Mouse (Mus musculus): ENCODE results near the gene Dst. TPM values are rescaled to one million over a fixed set of nuclear protein-coding genes. Genes with fewer than 3 reads are reported as not detected.

The Dst gene
- polyA plus RNA-seq, 2 experiments = 4.3 to 5.0 TPM

GRCm38 (mm10) chr1:34011051-34011677 lies 103.1 kb downstream of the Dst start:
- H3K4me1 ChIP-seq (replicated peaks; ENCODE audit: control insufficient read depth in 2 of 2, insufficient read depth in 2 of 2, low read length in 1 of 2) = no peaks in the 10 kb centered on the region; a peak in 1 of 4 replicates
- H3K9ac ChIP-seq (replicated peaks) = no peak overlapping the region
- no peak for TF ChIP-seq EP300 (IDR thresholded peaks at IDR 0.05; ENCODE audit: low read depth)
- TF ChIP-seq CTCF (IDR thresholded peaks at IDR 0.05; ENCODE audit: low read depth) = peak; percentile 27; the same call in 1 of the 2 replicates
- no peak overlapping the region for H3K27ac ChIP-seq
- peaks cover 13% of the 10 kb centered on the region for H3K27me3 ChIP-seq (ENCODE audit: control insufficient read depth, insufficient read depth, low read length)
- H3K4me2 ChIP-seq (ENCODE audit: low read depth) = peak overlapping the region; percentile 62
- no peaks in the 10 kb centered on the region for H3K9me3 ChIP-seq (ENCODE audit: control insufficient read depth, low read length)
- under 1% methylated on average over 44 of the region's 47 CpGs for WGBS (ENCODE audit: insufficient replicate concordance)
- no peaks in the 10 kb centered on the region for H3K36me3 ChIP-seq (replicated peaks; ENCODE audit: control insufficient read depth, insufficient read depth, low read depth)
- ATAC-seq (ENCODE audit: insufficient read depth) = peak; percentile 47; the same call in 1 of the 2 replicates
- peak overlapping the region; percentile 56 to 70 for H3K4me3 ChIP-seq (ENCODE audit: insufficient read depth in 1 of 2, low read depth in 2 of 2, low read length in 2 of 2)
- DNase-seq (ENCODE audit: low read depth in 3 of 3, low spot score in 3 of 3) = no peak

- H3K4me3 ChIP-seq (ENCODE audit: insufficient read depth in 1 of 2, low read depth in 2 of 2, low read length in 2 of 2) = peak overlapping the region; percentile 56 to 70
- TF ChIP-seq CTCF (IDR thresholded peaks at IDR 0.05; ENCODE audit: low read depth) (no peak), EP300 (IDR thresholded peaks at IDR 0.05; ENCODE audit: low read depth) (no peak)
- H3K4me1 ChIP-seq (replicated peaks; ENCODE audit: control insufficient read depth in 2 of 2, insufficient read depth in 2 of 2, low read length in 1 of 2) = no peaks in the 10 kb centered on the region; a peak in 1 of 4 replicates
- DNase-seq (ENCODE audit: low read depth in 3 of 3, low spot score in 3 of 3) = no peak
- H3K9ac ChIP-seq (replicated peaks) = no peak overlapping the region; the same call in 1 of the 2 replicates
- H3K9me3 ChIP-seq (ENCODE audit: control insufficient read depth, low read length) = no peaks in the 10 kb centered on the region
- H3K27ac ChIP-seq = no peak overlapping the region
- H3K4me2 ChIP-seq (ENCODE audit: low read depth) = peak overlapping the region; percentile 62
- peaks cover 13% of the 10 kb centered on the region for H3K27me3 ChIP-seq (ENCODE audit: control insufficient read depth, insufficient read depth, low read length)
- ATAC-seq (ENCODE audit: insufficient read depth) = peak; percentile 31; the same call in 1 of the 2 replicates
- H3K36me3 ChIP-seq (replicated peaks; ENCODE audit: control insufficient read depth, insufficient read depth, low read depth) = no peaks in the 10 kb centered on the region
- 8% methylated on average over 16 of the region's 16 CpGs for WGBS (ENCODE audit: insufficient replicate concordance)
Measured at GRCm38 (mm10) chr1:34011821-34012271, 103.8 kb downstream of the Dst start.

GRCm38 (mm10) chr1:34013490-34013889 lies 105.5 kb downstream of the Dst start:
- Histone ChIP-seq H3K36me3 (replicated peaks; ENCODE audit: control insufficient read depth, insufficient read depth, low read depth) (no peaks in the 10 kb centered on the region), H3K4me2 (ENCODE audit: low read depth) (no peak overlapping the region), H3K27me3 (ENCODE audit: control insufficient read depth, insufficient read depth, low read length) (peaks cover 13% of the 10 kb centered on the region)

GRCm38 (mm10) chr1:34016780-34017179 lies 108.8 kb downstream of the Dst start:
- DNase-seq (ENCODE audit: low read depth in 3 of 3, low spot score in 3 of 3) (no peak), ATAC-seq (ENCODE audit: insufficient read depth) (no peak)
- Histone ChIP-seq H3K36me3 (replicated peaks; ENCODE audit: control insufficient read depth, insufficient read depth, low read depth) (no peaks in the 10 kb centered on the region), H3K9me3 (ENCODE audit: control insufficient read depth, low read length) (no peaks in the 10 kb centered on the region), H3K4me1 (replicated peaks; ENCODE audit: control insufficient read depth in 2 of 2, insufficient read depth in 2 of 2, low read length in 1 of 2) (no peaks in the 10 kb centered on the region), H3K4me3 (ENCODE audit: insufficient read depth in 1 of 2, low read depth in 2 of 2, low read length in 2 of 2) (no peak overlapping the region), H3K27ac (no peak overlapping the region), H3K9ac (replicated peaks) (no peak overlapping the region), H3K27me3 (ENCODE audit: control insufficient read depth, insufficient read depth, low read length) (peaks cover 4% of the 10 kb centered on the region), H3K4me2 (ENCODE audit: low read depth) (no peak overlapping the region)
- WGBS (ENCODE audit: insufficient replicate concordance) = 72% methylated on average over 15 of the region's 15 CpGs
- no peak for TF ChIP-seq CTCF (IDR thresholded peaks at IDR 0.05; ENCODE audit: low read depth)
- no peak for TF ChIP-seq EP300 (IDR thresholded peaks at IDR 0.05; ENCODE audit: low read depth)

More at GRCm38 (mm10) chr1:34013490-34013889, 105.5 kb downstream of the Dst start:
- TF ChIP-seq EP300 (IDR thresholded peaks at IDR 0.05; ENCODE audit: low read depth) (no peak), CTCF (IDR thresholded peaks at IDR 0.05; ENCODE audit: low read depth) (no peak)
- 31% methylated on average over 5 of the region's 5 CpGs for WGBS (ENCODE audit: insufficient replicate concordance)
- Histone ChIP-seq H3K4me1 (replicated peaks; ENCODE audit: control insufficient read depth in 2 of 2, insufficient read depth in 2 of 2, low read length in 1 of 2) (no peaks in the 10 kb centered on the region), H3K27ac (no peak overlapping the region), H3K9ac (replicated peaks) (no peak overlapping the region), H3K4me3 (ENCODE audit: insufficient read depth in 1 of 2, low read depth in 2 of 2, low read length in 2 of 2) (no peak overlapping the region), H3K9me3 (ENCODE audit: control insufficient read depth, low read length) (no peaks in the 10 kb centered on the region)
- ATAC-seq (ENCODE audit: insufficient read depth) = no peak
- DNase-seq (ENCODE audit: low read depth in 3 of 3, low spot score in 3 of 3) = no peak

DNA sequence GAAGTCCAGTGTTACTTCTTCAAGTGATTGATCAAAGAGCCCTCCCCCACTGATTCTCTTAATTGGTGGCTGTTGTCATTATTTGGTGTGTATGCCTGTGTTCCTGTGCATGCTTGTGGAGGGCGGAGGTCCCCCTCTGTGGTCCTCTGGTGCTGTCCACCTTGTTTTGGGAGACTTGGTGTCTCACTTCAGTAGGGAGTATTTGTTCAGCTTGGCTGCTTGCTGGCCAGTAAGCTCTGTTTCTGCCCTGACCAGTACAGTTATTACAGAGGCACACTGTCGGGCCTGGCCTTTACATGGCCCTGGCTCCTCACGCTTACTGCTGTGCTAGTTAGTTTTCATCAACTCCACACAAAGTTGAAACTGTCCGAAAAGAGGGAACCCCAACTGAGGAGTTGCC lies 109.3 kb downstream of the Dst start:
- no peak for TF ChIP-seq CTCF (IDR thresholded peaks at IDR 0.05; ENCODE audit: low read depth)
- no peak for TF ChIP-seq EP300 (IDR thresholded peaks at IDR 0.05; ENCODE audit: low read depth)
- H3K4me2 ChIP-seq (ENCODE audit: low read depth) = no peak overlapping the region
- no peak overlapping the region for H3K9ac ChIP-seq (replicated peaks)
- DNase-seq (ENCODE audit: low read depth in 3 of 3, low spot score in 3 of 3) (no peak), ATAC-seq (ENCODE audit: insufficient read depth) (no peak)
- H3K4me1 ChIP-seq (replicated peaks; ENCODE audit: control insufficient read depth in 2 of 2, insufficient read depth in 2 of 2, low read length in 1 of 2) = no peaks in the 10 kb centered on the region
- no peak overlapping the region for H3K4me3 ChIP-seq (ENCODE audit: insufficient read depth in 1 of 2, low read depth in 2 of 2, low read length in 2 of 2)
- no peak overlapping the region for H3K27ac ChIP-seq
- no peaks in the 10 kb centered on the region for H3K9me3 ChIP-seq (ENCODE audit: control insufficient read depth, low read length)
- no peaks in the 10 kb centered on the region for H3K36me3 ChIP-seq (replicated peaks; ENCODE audit: control insufficient read depth, insufficient read depth, low read depth)
- 65% methylated on average over 4 of the region's 4 CpGs for WGBS (ENCODE audit: insufficient replicate concordance)
- no peaks in the 10 kb centered on the region; the same call in 1 of the 2 replicates for H3K27me3 ChIP-seq (ENCODE audit: control insufficient read depth, insufficient read depth, low read length)

Data from liver, embryonic 14.5 days (tissue).